Mouse (Mus musculus) heart, postnatal 4 days (tissue): ENCODE results near the gene Pla2g6. TPM values are rescaled to one million over a fixed set of nuclear protein-coding genes. Genes with fewer than 3 reads are reported as not detected.

ENCODE experiments used
- microRNA-seq, 2 experiments: library from miRNA; unstranded; fragments of <30 nt; microRNA quantifications; one replicate each; pipeline ENCODE4 v1.2.0; 2021 to 2022
- total RNA-seq, 2 experiments: library from RNA; stranded (reverse); gene quantifications; 2 replicates each; pipeline ENCODE4 v1.2.3; 2021

The Pla2g6 gene
- total RNA-seq, 2 experiments from 2014 or later, result 8.4 to 9.6 TPM

Small RNAs within 50 kb of the gene (microRNA-seq; reads per million reads assigned to microRNA genes)
- gene Mir1943, result 2.4 to 2.5 reads per million in 2 experiments

Other genes with a start within 250 kb of the Pla2g6 start
- gene Micall1, start 219.5 kb downstream of the Pla2g6 start, total RNA-seq, result 100 to 1,000 TPM in 1 of 2 experiments, 10 to 100 TPM in 1; 92.8 to 101 TPM
- 100 to 1,000 TPM; 126 to 139 TPM for gene Polr2f, start 187.4 kb downstream of the Pla2g6 start, total RNA-seq
- 1 to 10 TPM; 1.2 to 2.1 TPM for gene 1700088E04Rik, start 187.1 kb downstream of the Pla2g6 start, total RNA-seq
- under 1 TPM; 0.55 to 0.90 TPM for gene Sox10, start 163.2 kb downstream of the Pla2g6 start, total RNA-seq
- 10 to 100 TPM; 24.5 to 26.0 TPM for gene Pick1, start 99.2 kb downstream of the Pla2g6 start, total RNA-seq
- gene Gm49486, start 99.0 kb downstream of the Pla2g6 start, total RNA-seq, result under 1 TPM; 0.52 to 0.74 TPM
- gene Slc16a8, start 73.6 kb downstream of the Pla2g6 start, total RNA-seq, result under 1 TPM; 0.23 to 0.31 TPM
- gene Baiap2l2, start 42.9 kb downstream of the Pla2g6 start, total RNA-seq, result 1 to 10 TPM; 1.3 to 2.0 TPM
- 10 to 100 TPM in 1 of 2 experiments, 1 to 10 TPM in 1; 9.8 to 10.2 TPM for gene Maff, start 18.2 kb upstream of the Pla2g6 start, total RNA-seq
- gene Tmem184b, start 75.2 kb upstream of the Pla2g6 start, total RNA-seq, result 10 to 100 TPM; 68.1 to 73.4 TPM
- 100 to 1,000 TPM in 1 of 2 experiments, 10 to 100 TPM in 1; 99.6 to 108 TPM for gene Csnk1e, start 127.2 kb upstream of the Pla2g6 start, total RNA-seq
- gene Kcnj4, start 176.9 kb upstream of the Pla2g6 start, total RNA-seq, result 1 to 10 TPM; 1.3 to 1.7 TPM
- 10 to 100 TPM; 25.4 to 25.6 TPM for gene Kdelr3, start 188.0 kb upstream of the Pla2g6 start, total RNA-seq
- gene Ddx17, start 218.4 kb upstream of the Pla2g6 start, total RNA-seq, result 100 to 1,000 TPM; 221 to 226 TPM